Mouse (Mus musculus): ENCODE data around the gene Ccdc18.
A peak's percentile ranks its signal among the peaks of the same experiment; 100 is the strongest.
"Not testable (repeated sequence)": the region's sequence is repeated elsewhere in the genome, so short reads cannot be mapped to it uniquely, and the experiment has no call there.

Gene Ccdc18

GRCm38 (mm10) chr5:108132441-108133243 lies at the start of gene Ccdc18, which contains the start of gene Tmed5:
TSS of gene Ccdc18 (plus strand) at chr5:108132875.
TSS of gene Tmed5 (minus strand) at chr5:108132620.
- DNase-seq (ENCODE audit: low spot score): peak; percentile 99

DNA sequence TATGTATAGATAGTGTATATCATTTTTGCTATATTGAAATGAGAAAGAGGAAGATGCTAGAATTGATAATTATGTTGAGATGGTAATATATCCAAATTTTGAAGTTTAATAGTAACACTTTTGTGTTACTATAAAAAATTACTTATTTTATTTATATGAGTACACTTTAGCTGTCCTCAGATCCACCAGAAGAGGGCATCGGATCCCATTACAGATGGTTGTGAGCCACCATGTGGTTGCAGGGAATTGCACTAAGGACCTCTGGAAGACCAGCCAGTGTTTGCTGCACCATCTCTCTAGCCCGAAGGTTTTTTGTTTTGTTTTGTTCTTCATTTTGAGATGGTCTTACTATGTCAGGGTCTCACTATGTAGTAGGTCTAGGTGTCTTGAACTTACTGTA lies 47.2 kb upstream of the Ccdc18 start:
- no peak for DNase-seq (ENCODE audit: low spot score)

- not testable (repeated sequence) for DNase-seq (ENCODE audit: low spot score)
Measured at GRCm38 (mm10) chr5:108092731-108093130, 39.9 kb upstream of the Ccdc18 start.

GRCm38 (mm10) chr5:108097676-108098075 lies 35.0 kb upstream of the Ccdc18 start:
- DNase-seq (ENCODE audit: low spot score): no peak

DNA sequence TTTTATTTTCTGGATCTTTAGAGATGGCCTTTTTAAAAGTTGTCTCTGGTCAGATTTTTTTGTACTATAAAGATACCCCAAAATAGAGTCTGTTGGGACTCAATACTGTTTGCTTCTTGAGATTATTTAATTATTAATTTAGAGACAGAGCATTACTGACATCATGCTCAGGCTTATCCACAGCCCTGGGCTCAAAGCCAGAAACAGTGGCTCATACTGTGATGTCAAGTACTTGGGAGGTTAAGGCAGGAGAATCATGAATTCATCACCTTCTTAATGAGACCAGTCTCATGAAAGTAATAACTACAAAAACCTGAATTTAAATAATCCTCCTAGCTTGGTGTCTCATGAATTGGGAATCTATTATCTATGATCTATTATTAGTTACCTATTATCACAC lies 32.5 kb upstream of the Ccdc18 start:
- DNase-seq (ENCODE audit: low spot score): peak; percentile 13

DNA sequence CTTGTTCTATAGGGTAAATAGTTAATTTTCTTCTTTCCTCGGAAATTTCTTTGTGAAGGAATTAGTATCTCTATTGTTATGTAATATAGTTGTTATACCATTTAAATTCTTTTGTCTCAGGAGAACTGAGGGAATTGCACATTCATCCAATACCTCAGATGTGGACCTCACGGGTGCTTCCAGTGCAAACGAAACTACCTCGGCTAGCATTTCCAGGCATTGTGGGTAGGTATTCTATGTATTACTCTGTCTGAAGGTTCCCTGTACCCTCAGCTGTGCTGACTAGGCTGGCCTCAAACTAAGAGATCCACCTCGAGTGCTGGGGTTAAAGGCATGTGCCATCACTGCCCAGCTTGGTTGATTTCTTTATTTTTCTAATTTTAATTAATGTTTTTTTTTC lies 28.4 kb upstream of the Ccdc18 start:
- no peak for DNase-seq (ENCODE audit: low spot score)

DNA sequence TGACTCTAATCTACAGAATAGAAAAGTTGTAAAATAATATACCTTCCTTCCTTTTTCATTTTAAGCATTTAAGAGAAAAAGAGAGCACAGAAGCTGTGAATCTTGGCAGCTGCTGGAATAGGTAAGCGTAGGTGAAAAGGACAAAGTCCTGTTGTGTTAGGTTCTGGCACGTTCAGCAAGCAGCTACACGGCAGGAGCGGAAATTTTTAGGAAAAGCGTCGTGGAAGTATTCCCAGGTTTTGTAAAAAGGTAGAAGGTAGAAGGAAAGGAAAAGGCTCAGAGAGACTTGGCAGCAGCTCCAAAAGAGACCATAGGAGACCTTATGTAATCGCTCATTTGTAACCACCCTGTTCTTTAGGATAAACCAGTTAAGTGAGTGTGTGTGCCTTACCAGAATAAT lies 23.3 kb upstream of the Ccdc18 start:
- no peak for DNase-seq (ENCODE audit: low spot score)

- no peak for DNase-seq (ENCODE audit: low spot score)
Measured at GRCm38 (mm10) chr5:108117693-108118092, 15.0 kb upstream of the Ccdc18 start.

DNA sequence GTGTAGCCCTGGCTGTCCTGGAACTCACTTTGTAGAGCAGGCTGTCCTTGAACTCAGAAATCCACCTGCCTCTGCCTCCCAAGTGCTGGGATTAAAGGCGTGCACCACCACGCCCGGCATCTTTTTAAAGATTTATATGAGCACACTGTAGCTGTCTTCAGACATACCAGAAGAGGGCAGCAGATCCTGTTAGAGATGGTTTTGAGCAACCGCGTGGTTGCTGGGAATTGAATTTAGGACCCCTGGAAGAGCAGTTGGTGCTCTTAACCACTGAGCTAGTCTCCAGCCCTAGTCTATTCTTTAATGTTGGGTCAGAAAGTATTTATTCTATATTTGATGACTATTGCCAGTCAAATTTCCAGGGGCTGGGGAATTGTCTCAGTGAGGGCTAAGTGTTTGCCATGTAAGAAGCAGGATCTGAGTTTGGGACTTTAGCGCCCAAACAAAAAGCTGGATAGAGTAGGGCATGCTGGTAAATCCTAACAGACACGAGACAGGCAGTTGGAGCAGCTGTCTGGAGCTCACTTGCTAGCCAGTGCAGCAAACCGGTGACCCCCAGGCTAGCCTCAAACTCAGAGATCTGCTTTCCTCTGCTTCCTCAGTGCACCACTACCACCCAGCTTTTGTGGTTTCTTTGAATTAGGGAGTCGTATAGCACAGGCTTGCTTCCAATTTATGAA lies 12.3 kb upstream of the Ccdc18 start:
- no peak for DNase-seq (ENCODE audit: low spot score)

- peak; percentile 90 for DNase-seq (ENCODE audit: low spot score)
Measured at GRCm38 (mm10) chr5:108131849-108132440, 730 bp upstream of the Ccdc18 start.

GRCm38 (mm10) chr5:108152592-108152991 lies 19.9 kb downstream of the Ccdc18 start:
- no peak for DNase-seq (ENCODE audit: low spot score)

DNA sequence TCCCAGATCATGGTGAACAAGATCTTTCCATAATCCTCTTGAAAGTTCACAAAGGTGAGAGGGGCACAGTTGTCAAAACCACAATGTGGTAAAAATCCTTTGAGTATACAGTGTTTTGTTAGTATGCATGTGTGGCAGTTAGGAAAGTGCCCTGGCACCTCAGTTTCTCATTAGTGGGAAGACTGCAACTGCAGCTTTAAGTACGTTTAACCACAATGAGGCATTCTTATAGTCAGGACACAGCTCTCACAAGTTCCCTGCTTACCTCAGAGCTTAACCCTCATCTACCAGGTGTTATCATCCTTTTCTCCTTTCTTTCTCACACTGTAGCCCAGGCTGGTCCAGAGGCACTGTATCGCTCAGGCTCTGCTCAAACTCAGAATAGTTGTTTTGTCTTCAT lies 28.1 kb downstream of the Ccdc18 start:
- DNase-seq (ENCODE audit: low spot score): no peak

DNA sequence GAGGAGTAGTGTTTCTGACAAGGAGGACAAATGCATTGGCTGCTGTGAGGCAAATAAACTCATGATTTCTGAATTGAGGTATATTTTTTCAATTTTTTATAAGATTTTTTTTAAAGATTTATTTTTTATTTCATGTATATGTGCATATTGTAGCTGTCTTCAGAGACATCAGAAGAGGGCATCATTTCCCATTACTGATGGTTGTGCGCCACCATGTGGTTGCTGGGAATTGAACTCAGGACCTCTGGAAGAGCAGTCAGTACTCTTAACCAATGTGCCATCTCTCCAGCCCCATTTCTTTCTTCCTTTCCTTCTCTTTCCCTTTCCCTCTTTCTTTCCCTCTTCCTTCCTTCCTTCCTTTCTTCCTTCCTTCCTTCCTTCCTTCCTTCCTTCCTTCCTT lies 31.0 kb downstream of the Ccdc18 start:
- peak; percentile 63 for DNase-seq (ENCODE audit: low spot score)

DNA sequence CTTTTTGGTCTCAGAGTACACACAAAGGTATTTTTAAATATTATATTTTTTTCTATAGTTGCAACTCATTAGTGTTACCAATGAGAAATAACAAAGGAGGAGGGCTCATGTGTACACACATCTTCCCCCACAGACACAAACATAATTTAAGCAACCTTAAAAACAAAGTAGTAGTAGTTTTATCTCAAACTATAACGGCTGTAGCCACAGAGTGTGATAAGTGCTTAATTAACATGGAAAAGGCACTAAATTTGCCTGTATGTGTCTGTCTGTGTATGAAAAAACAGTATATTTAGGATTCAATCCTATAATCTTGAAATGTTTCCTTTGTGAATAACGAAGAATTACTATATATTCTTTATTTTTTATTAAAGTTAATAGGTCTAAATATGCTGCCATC lies 51.4 kb downstream of the Ccdc18 start:
- DNase-seq (ENCODE audit: low spot score): no peak

GRCm38 (mm10) chr5:108188967-108189366 lies 56.3 kb downstream of the Ccdc18 start:
- peak; percentile 36 for DNase-seq (ENCODE audit: low spot score)

- no peak for DNase-seq (ENCODE audit: low spot score)
Measured at GRCm38 (mm10) chr5:108206008-108206407, 73.3 kb downstream of the Ccdc18 start.

DNA sequence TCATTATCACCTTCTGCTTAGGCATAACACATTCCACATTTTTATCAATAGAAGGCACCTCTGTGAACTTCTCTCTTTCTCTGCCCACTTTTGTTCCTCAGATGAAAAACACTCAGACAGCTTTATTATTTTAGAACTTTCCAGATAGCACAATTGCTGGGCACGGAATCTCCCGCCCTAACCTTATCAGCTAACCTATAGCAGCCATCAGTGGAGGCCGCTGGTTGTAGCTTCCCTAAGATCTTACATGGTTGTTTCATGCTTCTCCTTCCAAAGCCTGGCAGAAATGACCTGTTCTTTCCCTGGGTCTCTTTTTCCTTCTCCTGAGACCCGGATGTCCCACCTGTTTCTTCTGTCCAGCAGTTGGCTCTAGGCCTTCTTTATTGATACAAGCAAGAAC lies 78.8 kb downstream of the Ccdc18 start:
- no peak for DNase-seq (ENCODE audit: low spot score)

DNA sequence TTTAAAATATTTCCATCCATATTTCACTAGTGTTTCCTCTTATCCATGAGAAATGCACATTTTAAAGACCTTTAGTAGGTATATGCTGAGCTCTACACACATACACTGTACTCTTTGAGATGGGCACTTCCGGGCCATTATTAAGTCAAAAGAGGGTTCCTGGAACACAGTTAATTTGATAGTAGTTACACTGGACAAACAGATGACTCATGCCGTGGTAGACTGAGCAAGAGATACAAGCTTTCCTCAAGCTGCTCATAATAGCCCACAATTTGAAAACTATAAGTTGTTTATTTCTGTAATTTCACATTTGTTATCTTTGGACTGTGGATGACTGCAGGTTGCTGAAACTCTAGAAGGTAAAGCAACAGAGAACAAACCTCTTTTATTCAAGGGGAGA lies 82.3 kb downstream of the Ccdc18 start:
- DNase-seq (ENCODE audit: low spot score): no peak

DNA sequence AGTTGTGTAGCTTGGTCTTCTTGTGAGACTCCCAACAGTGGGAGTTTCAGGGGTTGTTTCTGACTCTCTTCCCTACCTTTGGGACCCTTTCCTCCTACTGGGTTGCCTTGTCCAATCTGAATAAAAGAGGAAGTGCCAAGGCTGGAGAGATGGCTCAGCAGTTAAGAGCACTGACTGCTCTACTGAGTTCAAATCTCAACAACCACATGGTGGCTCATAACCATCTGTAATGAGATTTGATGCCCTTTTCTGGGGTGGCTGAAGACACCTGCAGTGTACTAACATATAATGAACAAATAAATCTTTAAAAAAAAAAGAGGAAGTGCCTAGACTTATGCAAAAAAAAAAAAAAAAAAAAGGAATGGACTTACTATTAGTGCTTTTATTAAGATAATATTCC lies 91.4 kb downstream of the Ccdc18 start:
- no peak for DNase-seq (ENCODE audit: low spot score)

DNA sequence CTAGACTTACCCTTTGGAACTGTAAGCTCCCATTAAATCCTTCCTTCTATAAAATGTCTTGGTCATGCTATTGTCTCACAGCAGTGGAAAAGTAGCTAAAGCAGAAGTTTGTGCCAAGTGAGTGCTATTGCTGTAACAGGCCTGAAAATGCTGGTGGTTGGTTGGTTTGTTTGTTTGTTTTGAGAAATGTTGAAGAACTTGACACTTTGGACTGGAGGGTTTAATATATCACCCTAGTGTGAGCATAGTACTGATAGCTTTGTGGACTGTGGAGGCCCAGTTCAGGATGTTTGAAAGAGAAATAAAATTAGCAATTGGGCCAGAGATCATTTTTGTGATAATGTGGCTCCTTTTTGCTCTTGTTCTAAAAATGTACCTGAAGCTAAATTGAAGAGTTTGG lies 93.5 kb downstream of the Ccdc18 start:
- no peak for DNase-seq (ENCODE audit: low spot score)

DNA sequence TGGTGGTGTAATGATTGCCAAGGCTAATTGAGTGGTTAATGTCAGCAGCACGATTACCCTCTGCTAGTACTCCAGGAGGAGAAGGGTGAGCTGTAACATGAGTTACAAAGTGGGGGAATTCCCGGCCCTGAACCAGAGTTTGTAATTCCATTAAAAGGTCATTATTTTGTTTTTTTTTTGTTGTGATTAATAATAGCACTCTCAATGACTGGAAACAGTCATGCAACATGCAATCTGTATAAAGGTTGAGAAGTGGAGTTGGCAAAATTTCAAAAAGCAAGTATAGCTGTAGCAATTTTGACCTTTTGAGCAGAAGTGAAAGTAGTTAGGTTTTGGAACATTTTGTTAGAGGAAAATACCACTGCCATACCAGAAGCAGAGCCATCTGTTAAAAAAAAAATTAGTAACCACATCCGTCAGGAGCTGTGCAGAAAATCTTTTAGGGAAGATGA lies 113.7 kb downstream of the Ccdc18 start:
- peak; percentile 87 for DNase-seq (ENCODE audit: low spot score)

GRCm38 (mm10) chr5:108250033-108250432 lies 117.4 kb downstream of the Ccdc18 start:
- DNase-seq (ENCODE audit: low spot score): no peak

- DNase-seq (ENCODE audit: low spot score): no peak
Measured at GRCm38 (mm10) chr5:108255259-108255658, 122.6 kb downstream of the Ccdc18 start.
